Mouse (Mus musculus): ENCODE measurements around the gene Tmem74b.

The Tmem74b gene

DNA sequence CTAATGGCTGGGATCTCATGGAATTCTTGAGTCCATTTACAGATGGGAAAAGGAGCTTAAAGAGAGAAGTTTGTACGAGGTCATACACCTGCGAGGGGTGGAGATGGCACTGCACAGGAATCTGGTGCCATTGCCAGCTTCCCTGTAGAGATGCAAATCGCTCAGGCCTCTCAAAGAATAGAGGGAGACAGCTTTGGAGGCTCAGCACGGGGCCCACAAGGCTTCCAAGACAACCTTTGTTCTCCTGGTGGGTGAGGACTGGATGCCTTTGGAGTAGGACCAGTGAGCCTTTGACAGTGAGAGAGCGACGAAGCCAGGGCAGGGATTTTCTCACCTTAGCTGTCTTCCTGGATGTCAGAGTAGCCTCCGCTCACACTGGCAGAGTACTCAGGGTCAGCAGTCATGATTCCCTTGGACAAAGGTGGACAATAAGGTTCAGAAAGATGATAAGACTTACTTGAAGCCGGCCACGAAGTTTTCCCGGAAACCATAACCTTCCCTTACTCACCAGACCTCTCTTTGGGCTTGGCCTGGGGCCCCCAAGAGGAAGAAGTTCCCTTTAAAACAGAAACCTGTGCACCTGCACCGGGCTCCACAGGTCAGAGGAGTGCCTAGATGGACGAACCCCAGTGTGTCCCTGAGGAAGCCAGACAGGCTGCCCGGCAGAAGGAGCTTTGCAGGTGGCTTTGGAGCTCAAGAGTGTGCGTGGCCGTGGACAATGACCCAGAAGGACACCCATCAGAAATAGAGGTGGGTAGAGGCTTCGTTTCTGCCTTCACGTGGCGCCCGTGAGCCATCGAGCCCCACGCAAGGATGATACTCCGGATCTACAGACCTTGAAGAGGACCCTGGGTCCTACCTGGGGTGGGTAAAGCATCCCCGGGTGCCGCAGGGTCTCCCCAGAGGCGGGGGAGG lies at the start of gene Tmem74b:
Gene Tmem74b (plus strand): TSS at position 778 of the 915 bp plus-strand sequence.
- no peak for DNase-seq (ENCODE audit: low spot score)

GRCm38 (mm10) chr2:151652053-151652452 lies 49.8 kb upstream of the Tmem74b start:
- DNase-seq (ENCODE audit: low spot score): no peak

DNA sequence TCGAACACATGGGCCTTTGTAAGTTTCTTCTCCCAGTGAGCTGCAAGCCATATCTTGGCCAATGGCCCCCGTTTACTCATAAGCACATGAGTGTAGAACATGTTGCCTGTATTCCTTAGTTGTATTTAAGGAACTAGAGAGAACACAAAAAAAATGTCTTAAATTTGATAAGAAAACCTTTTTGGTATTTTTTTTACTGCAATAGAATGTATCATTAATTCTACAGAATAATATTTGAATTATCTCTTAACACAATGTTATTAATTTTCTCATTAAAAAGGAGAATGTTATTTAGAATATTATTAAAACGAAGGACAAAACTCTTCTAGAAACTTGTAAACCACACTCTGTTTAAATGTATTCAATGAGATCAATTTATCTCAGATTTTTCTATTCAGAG lies 33.4 kb upstream of the Tmem74b start, which contains the start of gene Rad21l:
Gene Rad21l (minus strand): TSS at position 101 of the 400 bp plus-strand sequence.
- no peak for DNase-seq (ENCODE audit: low spot score)

- no peak for DNase-seq (ENCODE audit: low spot score)
These were observed 31.5 kb upstream of the Tmem74b start for GRCm38 (mm10) chr2:151670026-151670967.

DNA sequence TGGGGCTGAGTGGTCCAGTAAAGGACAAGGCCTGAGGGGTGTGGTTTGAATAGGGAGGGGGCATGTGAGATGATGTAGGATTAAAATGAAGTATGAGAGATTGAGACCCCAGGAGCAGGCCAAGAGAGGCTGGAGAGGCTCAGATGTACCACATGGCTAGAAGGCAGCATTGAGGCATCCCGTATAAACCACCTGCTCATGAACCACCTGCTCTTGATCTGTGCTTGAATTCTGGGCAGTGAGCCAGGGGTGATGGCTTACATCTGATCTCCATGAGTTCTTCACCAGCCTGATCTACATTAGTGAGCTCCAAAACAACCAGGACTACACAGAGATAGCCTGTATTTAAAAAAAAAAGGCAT lies 30.9 kb upstream of the Tmem74b start:
- no peak for DNase-seq (ENCODE audit: low spot score)

- no peak for DNase-seq (ENCODE audit: low spot score)
These were observed 25.6 kb upstream of the Tmem74b start for GRCm38 (mm10) chr2:151676234-151676633.

- DNase-seq (ENCODE audit: low spot score): no peak
These were observed 19.5 kb upstream of the Tmem74b start for GRCm38 (mm10) chr2:151682357-151682756.

- no peak for DNase-seq (ENCODE audit: low spot score)
These were observed 18.8 kb upstream of the Tmem74b start for GRCm38 (mm10) chr2:151682976-151683375.

- no peak for DNase-seq (ENCODE audit: low spot score)
These were observed 490 bp downstream of the Tmem74b start for GRCm38 (mm10) chr2:151702146-151702850.

GRCm38 (mm10) chr2:151702851-151703190 lies 1.0 kb downstream of the Tmem74b start:
- no peak for DNase-seq (ENCODE audit: low spot score)

DNA sequence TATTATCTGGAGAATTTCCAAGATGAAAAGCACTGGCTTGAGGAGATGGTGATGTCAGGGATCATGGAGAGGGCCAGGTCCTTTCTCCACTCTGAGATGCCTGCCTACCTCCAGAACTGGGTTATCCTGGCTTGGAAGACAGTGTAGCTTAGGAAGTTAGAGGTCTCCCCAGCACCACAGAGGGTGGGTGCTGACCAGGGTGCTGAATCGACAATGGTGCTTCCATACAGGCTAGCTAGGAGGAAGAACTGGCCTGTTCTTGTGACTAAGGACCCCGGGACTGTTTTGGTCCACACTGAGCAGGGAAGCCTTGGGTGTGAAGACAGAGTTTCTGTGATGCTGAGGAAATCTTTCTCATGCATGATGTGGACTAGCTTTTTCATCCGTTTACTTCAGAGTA lies 10.8 kb downstream of the Tmem74b start:
- DNase-seq (ENCODE audit: low spot score): no peak

- no peak for DNase-seq (ENCODE audit: low spot score)
These were observed 13.7 kb downstream of the Tmem74b start for GRCm38 (mm10) chr2:151715526-151715925.

DNA sequence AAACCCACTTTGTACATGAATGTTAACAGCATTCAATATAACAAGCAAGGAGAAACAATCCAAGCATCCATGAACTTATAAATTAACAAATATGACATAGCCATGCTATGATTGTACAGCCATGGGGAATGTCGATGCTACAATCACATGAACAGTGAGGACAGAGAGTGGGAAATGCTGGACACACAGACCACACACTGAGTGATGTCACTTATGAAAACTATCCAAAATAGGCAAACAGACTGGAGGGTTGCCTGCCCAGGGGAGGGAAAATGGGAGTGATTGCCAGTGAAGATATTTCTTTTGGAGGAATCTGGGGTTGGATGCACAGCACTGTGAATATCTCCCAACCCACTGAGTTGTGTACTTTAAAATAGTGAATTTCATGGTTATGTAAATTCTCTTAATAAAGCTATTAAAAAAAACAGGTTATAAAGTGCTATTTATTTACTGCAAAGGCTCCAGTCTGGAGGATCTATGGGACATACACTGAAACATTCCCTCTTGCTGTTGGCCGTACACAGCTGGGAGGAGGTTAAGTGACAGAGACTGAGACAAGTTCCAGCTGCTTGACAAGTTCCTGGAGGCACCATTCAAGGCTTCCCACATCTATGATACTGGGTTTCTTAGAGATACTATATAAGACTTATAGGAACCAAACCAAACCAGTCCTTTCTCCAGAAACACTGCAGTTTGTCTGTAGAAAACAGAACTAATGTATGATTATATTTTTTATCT lies 14.7 kb downstream of the Tmem74b start:
- no peak for DNase-seq (ENCODE audit: low spot score)

DNA sequence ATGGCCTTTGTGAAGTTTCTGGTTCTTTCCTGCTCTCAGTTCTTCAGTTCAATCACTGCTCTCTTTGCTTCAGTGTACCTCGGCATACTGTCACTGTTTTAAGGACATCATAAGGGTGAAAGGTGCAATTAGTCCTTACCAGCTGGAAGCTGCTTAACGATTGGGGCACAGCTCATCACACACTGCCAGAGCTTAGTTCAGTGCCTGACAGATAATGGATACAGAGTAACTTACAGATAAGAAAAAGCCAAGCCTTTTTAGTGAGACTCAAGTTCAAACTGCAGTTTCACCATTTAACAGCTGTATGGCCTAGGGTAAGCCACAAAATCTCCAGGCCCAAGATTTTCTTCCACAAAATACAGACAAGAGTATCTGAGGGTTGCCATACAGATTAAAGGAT lies 22.3 kb downstream of the Tmem74b start:
- DNase-seq (ENCODE audit: low spot score): no peak

- no peak for DNase-seq (ENCODE audit: low spot score)
These were observed 31.5 kb downstream of the Tmem74b start for GRCm38 (mm10) chr2:151733151-151733865.

GRCm38 (mm10) chr2:151735422-151735821 lies 33.6 kb downstream of the Tmem74b start:
- no peak for DNase-seq (ENCODE audit: low spot score)

GRCm38 (mm10) chr2:151738460-151738859 lies 36.7 kb downstream of the Tmem74b start:
- no peak for DNase-seq (ENCODE audit: low spot score)

GRCm38 (mm10) chr2:151739081-151739480 lies 37.3 kb downstream of the Tmem74b start:
- DNase-seq (ENCODE audit: low spot score): no peak

- no peak for DNase-seq (ENCODE audit: low spot score)
These were observed 37.7 kb downstream of the Tmem74b start for GRCm38 (mm10) chr2:151739505-151739904.

DNA sequence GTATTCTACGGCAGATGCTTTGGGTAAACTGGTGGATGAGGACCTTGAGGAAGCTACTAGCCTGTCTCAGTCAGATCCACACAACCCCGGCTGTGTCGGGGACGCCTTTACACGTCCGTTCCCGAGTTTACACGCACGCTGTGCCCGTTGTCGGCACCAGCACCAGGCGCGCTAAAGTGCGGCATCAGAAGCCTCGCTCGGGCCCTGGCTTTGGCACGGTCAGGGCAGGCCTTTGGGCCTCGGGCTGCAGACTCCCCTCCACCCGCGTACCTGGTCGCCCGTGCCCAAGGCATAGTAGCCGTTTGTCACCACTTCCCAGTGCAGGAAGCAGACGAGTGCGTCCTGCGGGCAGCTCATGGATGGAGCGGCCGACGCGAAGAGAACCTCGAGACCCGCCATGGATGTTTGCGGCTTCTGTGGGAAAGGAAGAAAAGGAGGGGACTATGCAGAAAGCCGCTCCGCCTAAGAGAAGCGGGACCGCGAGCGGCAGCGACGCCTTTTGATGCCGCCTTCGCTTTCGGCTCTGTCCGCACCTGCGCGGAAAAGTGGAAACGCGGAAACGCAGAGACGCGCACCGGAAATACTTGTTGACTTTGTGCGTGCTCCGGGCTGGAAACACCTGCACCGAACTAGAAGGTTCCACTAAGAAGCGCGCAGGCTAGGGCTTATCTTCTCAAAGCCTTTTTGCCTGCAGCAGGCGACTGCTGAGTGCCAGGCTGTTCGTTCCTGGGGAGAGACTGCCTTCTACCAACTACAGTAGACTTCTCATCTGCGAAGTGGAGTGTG lies 39.1 kb downstream of the Tmem74b start:
- DNase-seq (ENCODE audit: low spot score): peak; percentile 76

All from left cerebral cortex, adult 11 months (tissue).